Mouse (Mus musculus) thymus, adult 2 months (tissue): ENCODE results near the gene Rbm18.
"Not testable (repeated sequence)": the region's sequence is repeated elsewhere in the genome, so short reads cannot be mapped to it uniquely, and the experiment has no call there.

Source experiments
- CTCF ChIP-seq: fragments of 200-500 bp; IDR thresholded peaks from 2 replicates; pipeline ENCODE4 v1.5.1; 2012; ENCODE audit warnings: mild to moderate bottlenecking, control low read depth, low read length, moderate library complexity, borderline replicate concordance; ENCODE audit not compliant: control insufficient read depth, poor library complexity, insufficient read depth; ENCODE audit errors: extremely low read depth
- POLR2A ChIP-seq: fragments of 200-500 bp; IDR thresholded peaks from 2 replicates; pipeline ENCODE4 v1.6.1; 2012; ENCODE audit warnings: mild to moderate bottlenecking, low read length, control low read depth, moderate library complexity; ENCODE audit not compliant: control insufficient read depth, poor library complexity, insufficient read depth; ENCODE audit errors: extremely low read depth

DNA sequence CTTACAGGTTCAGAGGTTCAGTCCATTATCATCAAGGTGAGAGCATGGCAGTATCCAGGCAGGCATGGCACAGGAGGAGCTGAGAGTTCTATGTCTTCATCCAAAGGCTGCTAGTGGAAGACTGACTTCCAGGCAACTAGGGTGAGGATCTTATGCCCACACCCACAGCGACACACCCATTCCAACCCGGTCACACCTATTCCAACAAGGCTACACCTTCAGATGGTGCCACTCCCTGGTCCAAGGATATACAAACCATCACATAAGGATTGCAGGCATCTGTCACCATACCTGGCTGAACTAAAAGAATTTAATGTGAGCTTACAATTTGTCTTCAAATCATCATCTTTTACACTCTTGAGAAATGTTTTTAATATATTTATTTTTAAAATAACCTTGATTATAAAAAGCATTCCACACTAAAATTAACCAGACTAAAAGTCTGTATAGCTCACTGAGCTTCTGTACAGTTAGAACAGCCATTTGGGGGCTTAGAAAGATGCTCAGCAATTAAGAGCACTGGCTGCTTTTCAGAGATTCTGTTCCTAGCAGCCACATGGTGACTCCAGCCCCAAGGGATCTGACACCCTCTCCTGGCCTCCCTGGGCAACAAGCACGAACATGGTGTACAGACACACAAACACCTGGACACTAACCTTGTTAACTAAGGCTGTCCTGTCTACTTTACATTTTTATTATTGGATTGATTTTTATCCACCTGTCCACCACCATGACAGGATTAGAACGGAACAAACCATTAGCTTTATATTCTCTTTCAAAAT lies 45.2 kb upstream of the Rbm18 start:
- not testable (repeated sequence) for TF ChIP-seq CTCF, POLR2A
